Mouse (Mus musculus): ENCODE data around the gene Olfr1360.
A peak's percentile ranks its signal among the peaks of the same experiment; 100 is the strongest.
"Not testable (repeated sequence)": the region's sequence is repeated elsewhere in the genome, so short reads cannot be mapped to it uniquely, and the experiment has no call there.

The Olfr1360 gene

DNA sequence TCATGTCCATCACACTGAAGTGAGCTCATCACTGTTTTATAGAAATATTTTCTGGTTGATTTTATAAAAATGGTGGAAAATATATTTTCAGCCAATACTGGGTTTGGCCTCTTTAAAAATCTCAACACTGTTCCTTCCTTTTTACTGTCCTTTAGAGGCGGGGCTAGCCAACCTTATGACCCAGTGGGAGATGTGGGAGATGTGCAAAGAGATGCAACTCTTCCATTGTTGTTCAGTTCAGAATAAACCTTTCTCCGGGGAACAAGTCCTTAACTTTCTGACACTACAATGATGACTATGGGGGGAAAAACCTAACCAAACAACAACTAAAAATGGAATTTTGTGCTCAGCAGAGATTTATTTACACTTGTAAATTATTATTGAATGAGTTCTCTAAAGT is at the start of gene Olfr1360:
TSS of gene Olfr1360 (minus strand) at position 101 of the 400 bp plus-strand sequence.
- DNase-seq: no peak

DNA sequence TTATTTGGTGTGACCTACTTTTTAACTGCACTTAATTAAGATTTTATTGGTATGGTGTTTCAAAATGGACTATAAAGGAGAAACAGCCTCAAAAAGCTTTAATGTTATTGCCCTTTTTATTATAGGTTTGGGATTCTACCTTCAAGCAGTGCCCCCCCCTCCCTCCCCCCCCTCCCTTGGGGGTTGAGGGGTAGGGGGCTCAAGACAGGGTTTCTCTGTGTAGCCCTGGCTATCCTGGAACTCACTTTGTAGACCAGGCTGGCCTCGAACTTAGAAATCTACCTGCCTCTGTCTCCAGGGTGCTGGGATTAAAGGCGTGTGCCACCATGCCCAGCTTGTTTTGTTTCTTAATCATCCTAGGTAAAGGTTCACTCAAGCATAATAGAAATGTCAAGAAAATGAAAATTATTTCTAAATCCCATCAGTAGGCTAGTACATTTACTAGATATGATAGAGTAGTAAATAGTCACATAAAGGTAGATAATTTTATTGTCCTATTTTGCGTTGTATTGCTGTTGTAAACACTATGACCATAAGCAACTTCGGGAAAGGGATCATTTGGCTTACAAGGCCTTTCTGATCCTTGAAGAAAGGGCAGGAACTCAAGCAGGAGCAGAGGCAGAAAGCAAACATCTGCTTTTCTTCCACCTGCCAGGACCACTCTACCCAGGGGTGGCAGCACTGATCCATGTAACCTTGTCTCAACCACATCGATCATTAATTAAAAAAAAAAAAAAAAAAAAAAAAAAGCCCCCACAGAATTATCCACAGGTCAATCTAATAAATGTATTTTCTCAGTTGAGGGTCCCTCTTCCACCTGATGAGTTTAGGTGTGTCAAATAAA is 46.0 kb upstream of the Olfr1360 start:
- no peak for DNase-seq

DNA sequence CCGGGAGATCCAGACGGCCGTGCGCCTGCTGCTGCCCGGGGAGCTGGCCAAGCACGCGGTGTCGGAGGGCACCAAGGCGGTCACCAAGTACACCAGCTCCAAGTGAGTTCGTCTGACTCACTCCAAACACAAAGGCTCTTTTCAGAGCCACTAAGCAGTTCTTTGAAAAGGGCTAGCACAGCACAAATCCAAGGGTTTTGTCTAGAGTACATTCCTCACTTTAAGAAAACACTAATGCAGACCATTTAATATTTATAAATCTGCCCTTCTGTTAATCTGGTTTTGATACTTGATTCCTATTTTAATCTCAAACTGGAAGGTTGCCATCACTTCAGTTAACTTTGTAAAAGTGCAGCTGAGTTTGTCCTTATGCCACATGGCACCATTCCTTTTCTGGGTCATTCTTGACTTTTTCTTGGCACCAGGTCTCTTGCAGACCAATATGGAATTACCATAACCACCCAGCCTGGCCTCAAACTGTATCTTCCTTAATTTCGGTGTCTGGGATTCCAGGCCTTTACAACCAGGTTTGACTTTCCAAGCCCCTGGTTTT is 45.2 kb upstream of the Olfr1360 start:
- DNase-seq: no peak

DNA sequence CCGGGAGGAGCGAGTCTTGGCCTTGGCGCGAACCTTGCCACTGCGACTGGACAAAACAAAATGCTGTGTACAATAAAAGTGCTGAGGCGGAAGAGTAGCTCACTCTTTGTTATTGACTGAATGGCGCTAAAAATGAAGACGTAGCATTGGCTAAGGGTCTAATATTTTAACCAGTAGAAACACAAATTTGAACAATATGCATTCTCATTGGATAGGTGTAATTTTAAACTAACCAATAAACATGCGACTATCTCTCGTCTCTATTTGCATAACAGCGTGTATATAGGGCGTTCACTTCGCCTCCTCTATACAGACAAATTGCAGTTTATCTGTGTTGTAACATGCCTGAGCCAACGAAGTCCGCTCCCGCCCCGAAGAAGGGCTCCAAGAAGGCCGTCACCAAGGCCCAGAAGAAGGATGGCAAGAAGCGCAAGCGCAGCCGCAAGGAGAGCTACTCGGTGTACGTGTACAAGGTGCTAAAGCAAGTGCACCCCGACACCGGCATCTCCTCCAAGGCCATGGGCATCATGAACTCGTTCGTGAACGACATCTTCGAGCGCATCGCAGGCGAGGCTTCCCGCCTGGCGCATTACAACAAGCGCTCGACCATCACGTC is 44.7 kb upstream of the Olfr1360 start, which contains the start of gene Hist1h2bm:
TSS of gene Hist1h2bm (plus strand) at position 288 of the 616 bp plus-strand sequence.
- not testable (repeated sequence) for DNase-seq

DNA sequence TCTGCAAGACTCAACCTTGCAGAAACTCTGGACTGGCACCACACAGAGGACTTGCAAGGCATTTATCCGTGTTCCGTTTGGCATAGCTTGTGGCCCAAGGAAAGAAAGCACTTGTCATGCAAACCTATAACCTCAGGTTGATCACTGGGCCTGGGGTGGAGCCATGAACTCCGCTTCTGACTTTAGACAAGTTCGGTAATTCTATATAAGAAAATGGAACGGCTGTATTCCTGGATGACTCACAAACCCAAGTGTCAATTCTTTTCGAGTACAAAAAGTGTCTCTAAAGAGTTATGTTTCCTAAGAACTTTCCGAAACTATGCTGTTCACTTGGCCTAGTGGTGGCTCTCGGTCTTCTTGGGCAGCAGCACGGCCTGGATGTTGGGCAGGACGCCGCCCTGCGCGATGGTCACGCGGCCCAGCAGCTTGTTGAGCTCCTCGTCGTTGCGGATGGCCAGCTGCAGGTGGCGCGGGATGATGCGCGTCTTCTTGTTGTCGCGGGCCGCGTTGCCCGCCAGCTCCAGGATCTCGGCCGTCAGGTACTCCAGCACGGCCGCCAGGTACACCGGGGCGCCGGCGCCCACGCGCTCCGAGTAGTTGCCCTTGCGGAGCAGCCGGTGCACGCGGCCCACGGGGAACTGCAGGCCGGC is 44.0 kb upstream of the Olfr1360 start:
- not testable (repeated sequence) for DNase-seq

DNA sequence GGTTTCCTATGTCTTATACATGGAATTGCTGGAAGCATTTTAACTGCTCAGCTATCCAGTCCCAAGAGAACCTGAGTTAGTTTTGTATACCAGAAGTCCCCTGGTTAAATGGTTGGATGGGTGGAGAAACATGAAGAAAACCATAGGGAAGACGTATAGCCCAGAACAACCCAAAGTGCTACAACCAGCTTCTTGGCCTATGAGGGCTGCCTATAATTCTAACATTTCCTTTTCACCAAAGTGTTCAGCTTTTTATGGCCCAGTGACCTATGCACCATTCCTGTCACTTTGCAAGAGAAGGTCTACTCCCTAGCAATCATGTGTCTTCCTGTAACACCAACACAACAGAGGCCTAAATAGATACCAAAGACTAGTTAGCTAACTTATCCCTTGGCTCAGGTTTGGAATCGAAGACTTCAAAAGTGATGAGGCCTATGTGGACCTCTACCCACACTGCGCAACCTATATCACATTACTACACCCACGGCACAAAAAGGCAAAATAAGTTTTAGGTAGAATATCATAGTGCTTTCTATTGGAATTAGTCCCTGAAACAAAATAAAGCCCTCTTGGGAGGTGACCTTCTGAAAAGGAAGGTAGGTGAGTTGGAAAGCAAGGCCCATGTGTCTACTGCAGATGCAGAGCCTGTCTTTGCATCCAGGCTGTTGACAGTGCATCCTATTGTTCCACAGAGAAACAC is 41.3 kb upstream of the Olfr1360 start:
- no peak for DNase-seq

DNA sequence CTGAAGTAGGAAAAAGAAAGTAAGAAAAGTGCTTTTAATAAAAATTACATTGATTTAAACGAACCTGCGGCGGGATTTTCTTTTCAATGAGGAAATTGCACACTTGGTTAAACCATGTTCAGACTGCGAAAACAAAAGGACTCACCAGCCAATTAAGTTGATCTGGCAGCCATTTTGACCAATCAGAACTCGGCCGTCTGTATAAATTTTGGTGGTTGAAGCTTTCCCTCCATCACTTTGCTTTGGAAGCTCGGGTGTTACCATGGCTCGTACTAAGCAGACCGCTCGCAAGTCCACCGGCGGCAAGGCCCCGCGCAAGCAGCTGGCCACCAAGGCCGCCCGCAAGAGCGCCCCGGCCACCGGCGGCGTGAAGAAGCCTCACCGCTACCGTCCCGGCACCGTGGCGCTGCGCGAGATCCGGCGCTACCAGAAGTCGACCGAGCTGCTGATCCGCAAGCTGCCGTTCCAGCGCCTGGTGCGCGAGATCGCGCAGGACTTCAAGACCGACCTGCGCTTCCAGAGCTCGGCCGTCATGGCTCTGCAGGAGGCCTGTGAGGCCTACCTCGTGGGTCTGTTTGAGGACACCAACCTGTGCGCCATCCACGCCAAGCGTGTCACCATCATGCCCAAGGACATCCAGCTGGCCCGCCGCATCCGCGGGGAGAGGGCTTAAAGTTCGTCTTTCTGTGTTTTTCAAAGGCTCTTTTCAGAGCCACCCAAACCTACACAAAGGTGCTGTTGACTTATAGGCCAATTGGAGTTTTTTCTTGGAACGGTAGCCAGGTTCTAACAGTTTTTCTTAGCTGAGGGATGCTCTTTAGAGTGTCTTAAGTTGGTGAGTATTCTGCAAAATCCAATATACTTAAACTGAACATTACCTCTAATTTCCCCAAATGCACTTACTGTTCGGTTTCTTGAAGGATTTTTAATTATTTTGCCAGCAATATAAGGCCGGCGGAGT is 40.5 kb upstream of the Olfr1360 start, which contains the start of gene Hist1h3h:
TSS of gene Hist1h3h (plus strand) at position 263 of the 961 bp plus-strand sequence.
- DNase-seq: peak; percentile 72

DNA sequence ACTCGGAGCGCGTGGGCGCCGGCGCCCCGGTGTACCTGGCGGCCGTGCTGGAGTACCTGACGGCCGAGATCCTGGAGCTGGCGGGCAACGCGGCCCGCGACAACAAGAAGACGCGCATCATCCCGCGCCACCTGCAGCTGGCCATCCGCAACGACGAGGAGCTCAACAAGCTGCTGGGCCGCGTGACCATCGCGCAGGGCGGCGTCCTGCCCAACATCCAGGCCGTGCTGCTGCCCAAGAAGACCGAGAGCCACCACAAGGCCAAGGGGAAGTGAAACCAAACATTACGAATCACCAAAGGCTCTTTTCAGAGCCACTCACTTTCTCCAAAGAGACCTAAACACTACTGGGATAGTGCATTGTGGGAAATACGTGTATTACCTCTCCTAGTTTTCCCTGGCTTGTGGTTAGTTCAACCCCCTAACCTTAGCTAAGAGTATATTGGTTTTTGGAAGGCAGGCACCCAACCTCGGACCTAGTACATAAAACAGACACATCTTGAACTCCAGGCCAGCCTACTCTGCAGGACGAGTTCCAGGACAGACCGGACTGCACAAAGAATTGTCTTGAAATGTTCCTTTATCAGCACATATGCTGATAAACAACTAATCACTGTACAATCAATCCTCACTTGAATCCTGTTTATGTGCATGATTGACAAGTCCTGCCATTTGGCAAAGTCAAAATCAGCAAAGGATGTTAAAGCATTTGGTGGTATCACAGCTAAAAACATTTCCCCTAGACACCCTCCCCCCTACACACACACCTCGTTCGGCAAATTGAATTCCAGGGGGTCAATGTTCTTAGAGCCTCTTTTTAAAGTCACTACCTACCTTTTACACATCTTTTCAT is 39.6 kb upstream of the Olfr1360 start:
- not testable (repeated sequence) for DNase-seq

DNA sequence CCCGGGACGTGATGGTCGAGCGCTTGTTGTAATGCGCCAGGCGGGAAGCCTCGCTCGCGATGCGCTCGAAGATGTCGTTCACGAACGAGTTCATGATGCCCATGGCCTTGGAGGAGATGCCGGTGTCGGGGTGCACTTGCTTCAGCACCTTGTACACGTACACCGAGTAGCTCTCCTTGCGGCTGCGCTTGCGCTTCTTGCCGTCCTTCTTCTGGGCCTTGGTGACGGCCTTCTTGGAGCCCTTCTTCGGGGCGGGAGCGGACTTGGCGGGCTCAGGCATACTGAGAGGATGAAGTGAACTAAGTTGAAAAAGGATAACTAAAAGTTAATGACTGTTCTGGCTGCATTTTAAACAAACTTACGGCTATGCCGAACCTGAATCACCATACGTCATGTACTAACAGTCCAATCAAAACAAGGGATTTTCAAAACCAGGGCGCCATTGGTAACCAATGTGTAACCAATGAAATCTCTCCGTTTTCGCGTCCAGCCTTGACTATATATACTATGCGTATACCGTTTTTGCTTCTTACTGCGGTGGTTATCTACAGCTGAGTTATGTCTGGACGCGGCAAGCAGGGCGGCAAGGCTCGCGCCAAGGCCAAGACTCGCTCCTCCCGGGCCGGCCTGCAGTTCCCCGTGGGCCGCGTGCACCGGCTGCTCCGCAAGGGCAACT is 38.8 kb upstream of the Olfr1360 start, which contains the start of the genes Hist1h2bl and Hist1h2ai:
TSS of gene Hist1h2bl (minus strand) at position 280 of the 676 bp plus-strand sequence.
TSS of gene Hist1h2ai (plus strand) at position 559 of the 676 bp plus-strand sequence.
- peak; percentile 51 for DNase-seq

DNA sequence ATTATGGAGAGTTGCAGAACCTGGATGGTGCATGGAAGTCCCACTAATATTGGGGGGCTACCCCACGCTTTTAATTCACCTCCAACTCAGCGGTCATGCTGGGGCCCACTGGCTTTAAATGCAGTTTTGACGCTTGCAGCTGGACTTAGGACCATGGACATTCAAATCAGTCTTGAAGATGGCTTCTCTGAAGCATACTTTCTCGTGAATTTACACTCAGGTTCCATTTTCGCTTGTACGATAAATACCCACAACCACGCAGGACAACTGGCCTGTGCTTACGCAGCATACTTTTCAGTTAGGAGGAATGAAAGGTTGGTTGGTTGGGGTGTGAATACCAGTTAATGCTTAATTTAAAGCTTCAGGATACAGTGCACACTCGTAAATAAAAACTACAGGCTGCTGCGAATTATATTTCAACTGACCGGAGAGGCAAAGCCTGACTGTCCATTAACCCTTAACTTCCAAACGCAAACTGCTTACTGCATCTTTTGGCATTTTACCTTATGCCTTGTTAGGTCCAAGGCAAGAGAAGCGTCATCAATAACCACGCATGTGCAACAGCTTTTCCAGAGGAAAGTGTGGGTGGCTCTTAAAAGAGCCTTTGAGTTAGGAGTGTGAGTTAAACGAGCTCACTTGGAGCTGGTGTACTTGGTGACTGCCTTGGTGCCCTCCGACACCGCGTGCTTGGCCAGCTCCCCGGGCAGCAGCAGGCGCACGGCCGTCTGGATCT is 38.1 kb upstream of the Olfr1360 start:
- no peak for DNase-seq

DNA sequence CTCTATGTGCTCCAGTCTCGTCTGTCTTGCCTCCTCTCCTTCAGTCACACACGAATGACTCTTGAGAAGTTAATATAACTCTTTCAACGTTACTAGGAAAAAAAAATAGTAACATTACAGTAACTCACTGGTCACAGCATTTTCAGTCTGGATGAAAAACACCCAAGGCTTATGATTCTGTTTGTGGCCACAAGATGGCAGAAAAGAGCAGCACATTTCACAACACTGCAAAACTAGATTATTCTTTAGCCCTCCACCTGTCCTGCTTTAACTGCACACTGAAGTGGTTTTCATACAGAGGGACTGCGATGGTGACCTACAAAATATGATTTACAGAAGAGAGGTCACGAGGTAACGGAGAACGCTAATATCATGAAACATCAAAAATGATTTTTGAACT is 37.5 kb upstream of the Olfr1360 start:
- DNase-seq: no peak

DNA sequence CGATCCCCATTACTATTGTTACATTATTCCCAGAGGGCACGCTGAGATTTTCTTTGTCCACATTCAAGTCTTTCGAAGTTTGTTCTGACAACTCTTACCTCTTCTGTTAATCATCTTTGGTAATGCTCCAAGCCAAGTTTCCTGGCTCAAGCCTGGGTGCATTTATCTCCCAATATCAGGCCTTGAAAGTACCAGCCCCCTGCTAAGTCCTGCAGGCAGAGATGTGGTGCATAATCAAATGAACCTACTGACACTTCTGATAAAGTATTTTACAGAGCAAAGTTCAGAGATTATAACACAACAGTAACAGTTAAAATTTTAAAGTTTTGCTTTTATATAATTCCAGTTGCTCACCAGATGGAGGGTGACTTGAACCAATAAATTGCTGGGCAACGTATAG is 34.5 kb upstream of the Olfr1360 start:
- DNase-seq: no peak

DNA sequence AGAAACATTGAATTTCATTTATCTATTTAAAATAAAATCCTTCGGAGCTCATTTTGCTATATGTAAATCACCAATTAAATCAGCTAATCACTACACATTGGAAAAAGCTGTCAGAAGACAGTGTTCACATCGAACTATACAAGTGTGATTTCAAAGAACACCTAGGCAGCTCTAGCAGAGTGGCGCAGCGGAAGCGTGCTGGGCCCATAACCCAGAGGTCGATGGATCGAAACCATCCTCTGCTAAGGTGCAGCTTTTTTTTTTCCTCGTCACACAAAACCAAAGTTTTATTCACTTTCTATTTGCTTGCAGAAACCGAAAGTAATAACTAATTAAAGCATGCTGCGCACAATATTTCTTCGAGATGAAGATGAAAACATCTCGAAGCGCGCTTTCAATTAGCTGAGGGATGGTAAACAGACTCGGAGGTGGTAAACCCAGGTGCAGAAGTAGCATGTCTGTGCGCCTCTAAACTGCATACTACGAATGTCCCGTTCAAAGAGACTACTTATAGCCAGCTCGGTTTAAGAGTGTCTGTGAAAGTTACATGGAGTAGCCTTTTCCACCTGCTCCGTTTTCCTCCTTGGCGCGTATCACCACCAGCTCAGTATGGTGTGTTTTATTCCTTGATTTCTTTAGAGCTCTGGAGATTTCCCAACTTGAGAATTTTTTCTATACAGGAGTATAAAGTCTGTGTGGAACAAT is 33.8 kb upstream of the Olfr1360 start:
- peak; percentile 76 for DNase-seq

DNA sequence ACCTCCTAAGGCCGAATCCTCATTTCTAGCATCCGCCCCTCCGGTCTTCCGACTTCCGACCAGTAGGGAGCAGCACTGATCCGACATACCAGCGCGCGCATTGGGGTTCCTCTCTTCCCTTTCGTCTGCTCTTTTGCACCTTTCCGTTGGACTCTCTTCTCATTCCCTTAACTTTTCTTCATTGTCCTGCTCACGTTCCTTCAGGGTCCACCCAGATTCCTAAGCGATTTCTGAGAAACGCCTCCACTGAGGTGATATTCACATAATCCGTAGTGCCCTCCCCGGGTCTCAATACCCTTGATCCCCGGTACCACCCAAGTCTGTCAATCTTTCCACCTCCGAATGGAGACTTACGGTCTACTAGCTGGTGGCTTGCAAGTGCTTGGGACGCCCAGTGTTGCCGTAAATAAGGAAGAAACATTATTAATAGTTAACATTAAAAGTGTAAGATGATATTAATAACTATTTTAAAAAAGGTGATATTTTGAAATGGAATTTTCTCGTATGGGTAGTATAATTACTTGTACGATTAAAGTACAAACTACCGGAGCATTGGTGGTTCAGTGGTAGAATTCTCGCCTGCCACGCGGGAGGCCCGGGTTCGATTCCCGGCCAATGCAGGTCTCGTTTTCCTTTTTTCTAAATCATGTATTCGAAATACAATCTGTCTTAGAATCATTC is 33.0 kb upstream of the Olfr1360 start:
- DNase-seq: peak; percentile 89

DNA sequence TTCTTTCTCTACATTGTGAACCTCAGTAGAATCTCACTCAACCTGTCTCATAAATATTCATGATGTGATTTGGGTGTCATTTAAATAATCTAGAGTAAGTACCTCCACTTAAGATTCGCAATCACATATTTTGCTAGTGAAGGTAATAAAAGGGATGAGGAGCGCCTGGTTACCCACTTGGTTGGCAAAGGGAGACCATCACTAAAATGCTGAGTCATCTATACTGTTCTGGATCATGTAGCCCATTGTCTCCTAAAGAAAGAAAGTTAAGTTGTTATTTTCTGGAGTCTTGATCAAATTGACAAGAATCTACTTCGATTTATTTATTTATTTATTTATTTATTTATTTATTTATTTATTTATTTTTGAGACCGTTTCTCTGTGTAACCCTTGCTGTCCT is 29.5 kb upstream of the Olfr1360 start:
- no peak for DNase-seq

DNA sequence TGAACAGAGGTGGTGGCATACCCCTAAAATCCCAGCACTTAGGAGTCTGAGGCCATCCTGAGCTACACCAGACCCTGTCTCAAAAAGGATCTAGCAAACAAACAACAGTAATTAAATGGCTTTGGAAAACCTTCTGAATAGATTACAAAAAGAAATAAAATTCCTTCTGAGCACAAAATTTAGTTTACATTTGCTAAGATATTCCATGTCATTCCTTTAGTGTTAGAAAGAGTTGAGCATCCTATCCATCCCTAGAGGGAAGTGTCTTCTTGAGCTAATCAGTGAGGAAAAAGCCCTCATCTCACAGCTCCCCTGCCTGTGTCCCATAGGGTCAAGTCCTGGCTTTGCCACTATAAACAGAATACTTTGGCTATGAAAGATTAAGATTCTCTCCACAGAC is 20.6 kb upstream of the Olfr1360 start, which contains the start of gene Olfr1359:
TSS of gene Olfr1359 (plus strand) at position 301 of the 400 bp plus-strand sequence.
- DNase-seq: no peak

DNA sequence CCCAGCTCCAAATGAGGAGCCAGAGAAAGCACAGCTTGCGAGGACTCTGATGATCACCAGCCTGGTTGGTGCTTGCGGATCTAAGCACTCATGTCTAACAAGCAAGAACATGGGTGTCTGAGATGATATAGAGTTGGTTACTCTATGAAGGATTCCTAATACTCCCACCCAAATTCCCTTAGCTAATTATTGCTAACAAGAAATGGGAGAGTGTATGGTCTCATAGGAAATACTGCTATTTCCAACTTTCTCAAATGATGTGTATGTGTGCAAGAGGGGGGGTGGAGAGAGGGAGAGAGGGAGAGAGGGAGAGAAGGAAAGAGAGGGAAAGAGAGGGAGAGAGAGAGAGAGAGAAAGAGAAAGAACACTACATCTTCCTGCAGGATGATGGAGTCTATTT is 13.9 kb downstream of the Olfr1360 start, which contains the start of gene Olfr1361:
TSS of gene Olfr1361 (minus strand) at position 101 of the 400 bp plus-strand sequence.
- DNase-seq: no peak
